Mouse (Mus musculus) adrenal gland, postnatal 14 days (tissue): Measurements from ENCODE around the gene Gm20388. TPM values are rescaled to one million over a fixed set of nuclear protein-coding genes. Genes with fewer than 3 reads are reported as not detected.

Experiments used
- DNase-seq: peaks from one replicate; pipeline ENCODE4 v3.0.0; 2021; ENCODE audit warnings: mixed read lengths
- total RNA-seq: library from RNA; stranded (reverse); gene quantifications from 2 replicates; pipeline ENCODE4 v1.2.3, GENCODE M21; 2021

Gm20388 gene
- total RNA-seq, 1 experiment from 2014 or later: 17.6 TPM

DNA sequence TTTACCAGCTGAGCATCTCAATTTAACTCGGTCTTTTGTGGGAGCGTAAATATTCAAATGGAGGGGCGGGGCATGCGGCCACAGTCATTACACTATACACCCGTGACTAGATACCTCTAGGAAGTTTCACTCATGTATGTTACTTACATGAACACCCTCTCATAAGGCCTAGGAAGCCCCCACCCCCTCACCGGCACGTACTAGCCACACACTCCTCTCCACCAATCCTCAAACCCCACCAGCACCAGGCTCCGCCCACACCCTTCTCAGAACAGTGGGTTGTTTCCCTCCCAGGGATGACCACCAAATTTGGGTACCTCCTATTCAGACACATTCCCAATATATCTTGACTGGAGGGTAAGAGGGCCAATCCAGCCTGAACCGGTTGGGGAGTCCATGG lies 696.8 kb downstream of the Gm20388 start:
- DNase-seq: no peak

DNA sequence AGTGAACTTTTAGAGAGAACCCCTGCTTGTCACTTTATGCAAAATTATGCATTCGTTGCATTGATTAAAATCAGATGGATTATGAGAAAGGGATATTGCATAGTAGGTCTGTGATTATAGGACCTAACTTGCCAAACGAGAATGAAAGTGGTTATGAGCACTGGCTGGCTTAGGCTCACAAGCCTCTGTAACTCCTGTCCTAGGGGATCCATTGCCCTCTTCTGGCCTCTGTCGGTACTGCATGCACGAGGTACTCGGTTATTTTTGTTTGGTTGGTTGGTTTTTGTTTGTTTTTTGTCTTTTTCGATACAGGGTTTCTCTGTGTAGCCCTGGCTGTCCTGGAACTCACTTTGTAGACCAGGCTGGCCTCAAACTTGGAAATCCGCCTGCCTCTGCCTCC lies 697.2 kb downstream of the Gm20388 start:
- DNase-seq: peak; percentile 82

DNA sequence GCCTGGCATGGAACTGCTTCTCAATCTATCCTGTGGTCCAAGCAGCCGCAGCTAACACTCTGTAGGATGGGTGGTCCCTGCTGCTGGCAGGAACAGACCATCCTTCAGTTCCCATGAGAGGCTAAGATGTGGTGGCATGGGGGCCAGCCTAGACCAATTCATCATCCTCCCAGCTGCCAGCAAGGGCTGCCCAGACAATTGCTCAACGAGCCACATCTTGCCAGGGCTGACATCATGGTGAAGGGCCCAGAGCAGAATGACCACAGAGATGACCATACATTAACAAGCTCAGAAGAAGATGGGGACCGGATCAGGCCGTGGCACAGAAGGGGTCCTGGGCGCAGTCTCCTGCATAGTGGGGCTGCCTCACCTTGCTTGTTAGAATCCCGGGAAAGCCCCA lies 700.2 kb downstream of the Gm20388 start:
- DNase-seq: no peak

DNA sequence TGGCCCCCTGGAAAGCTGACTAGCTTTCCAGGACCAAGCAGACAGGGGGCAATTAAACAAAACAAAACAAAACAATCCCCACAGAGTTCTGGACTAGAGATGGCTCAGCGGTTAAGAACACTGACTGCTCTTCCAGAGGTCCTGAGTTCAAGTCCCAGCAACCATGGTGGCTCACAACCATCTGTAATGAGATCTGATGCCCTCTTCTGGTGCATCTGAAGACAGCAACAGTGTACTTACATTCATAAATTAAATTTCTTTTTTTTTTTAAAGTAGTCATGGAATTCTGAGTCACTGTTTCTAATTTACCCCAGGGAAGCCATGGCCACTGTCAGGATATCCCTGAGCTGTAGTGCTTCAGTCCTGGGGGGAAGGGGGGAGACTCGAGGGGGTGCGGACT lies 703.9 kb downstream of the Gm20388 start:
- DNase-seq: no peak

DNA sequence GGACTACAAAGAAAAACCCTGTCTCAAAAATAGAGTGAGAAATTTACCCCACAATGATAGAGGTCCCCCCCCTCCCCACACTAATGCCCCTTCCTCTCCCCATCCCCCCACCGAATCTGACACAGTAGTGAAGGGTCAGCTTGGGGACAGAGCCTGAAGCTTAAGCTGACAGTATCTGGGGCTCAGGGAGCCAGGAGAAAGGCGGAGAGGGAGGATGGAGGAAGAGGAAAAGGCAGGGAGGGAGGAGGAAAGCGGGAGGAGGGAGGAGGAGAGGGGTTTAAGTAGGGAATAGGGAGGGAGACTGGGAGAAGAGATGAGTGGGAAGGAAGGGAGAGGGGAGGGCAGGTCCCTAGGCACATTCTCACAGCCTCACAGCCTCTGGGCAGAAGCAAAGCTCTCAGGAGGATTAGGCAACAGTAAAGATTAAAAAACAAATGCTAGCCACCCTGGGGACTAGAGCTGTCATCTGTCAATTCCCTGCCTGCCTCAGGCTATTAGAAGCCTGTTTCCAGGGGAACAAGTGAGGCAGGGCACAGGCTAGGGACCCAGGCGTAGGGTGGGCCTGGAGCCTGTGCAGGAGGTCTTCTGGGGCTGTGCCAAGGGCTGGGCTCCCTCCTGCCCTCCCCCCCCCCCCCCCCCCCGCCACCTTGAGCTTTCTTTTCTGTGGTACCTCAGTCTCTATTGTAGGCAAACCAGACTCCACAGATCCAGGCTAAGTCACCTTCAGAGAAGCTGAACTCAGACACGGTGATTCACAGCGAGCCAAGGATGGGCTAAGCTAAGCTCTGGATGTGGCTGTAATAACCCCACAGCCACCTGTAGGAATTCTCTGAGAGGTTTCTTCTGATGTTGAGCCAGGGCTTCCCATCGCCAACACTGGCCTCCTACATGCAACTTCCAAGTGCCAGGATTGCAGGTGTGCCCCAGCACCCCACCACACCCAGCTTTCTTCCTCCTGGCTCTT lies 706.3 kb downstream of the Gm20388 start:
- DNase-seq: no peak

DNA sequence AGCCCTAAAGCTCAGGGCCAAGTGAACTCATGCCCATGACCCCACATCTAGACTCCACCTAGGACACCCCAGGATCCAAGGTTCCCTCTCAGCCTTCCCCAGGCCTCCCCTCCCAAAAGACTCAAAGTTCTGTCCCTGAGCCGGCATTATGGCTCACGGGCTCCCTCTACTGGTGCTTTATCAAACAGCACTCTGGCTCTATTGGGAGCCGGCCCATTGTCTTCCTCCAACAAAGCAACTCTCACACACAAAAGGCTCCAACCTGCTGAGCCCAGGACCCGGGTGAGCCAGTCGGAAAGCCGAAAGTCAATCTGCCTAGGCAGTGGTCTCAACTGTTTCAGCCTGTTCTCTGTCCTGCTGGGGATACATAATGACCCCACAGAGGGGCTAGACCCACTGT lies 707.5 kb downstream of the Gm20388 start:
- peak; percentile 83 for DNase-seq

DNA sequence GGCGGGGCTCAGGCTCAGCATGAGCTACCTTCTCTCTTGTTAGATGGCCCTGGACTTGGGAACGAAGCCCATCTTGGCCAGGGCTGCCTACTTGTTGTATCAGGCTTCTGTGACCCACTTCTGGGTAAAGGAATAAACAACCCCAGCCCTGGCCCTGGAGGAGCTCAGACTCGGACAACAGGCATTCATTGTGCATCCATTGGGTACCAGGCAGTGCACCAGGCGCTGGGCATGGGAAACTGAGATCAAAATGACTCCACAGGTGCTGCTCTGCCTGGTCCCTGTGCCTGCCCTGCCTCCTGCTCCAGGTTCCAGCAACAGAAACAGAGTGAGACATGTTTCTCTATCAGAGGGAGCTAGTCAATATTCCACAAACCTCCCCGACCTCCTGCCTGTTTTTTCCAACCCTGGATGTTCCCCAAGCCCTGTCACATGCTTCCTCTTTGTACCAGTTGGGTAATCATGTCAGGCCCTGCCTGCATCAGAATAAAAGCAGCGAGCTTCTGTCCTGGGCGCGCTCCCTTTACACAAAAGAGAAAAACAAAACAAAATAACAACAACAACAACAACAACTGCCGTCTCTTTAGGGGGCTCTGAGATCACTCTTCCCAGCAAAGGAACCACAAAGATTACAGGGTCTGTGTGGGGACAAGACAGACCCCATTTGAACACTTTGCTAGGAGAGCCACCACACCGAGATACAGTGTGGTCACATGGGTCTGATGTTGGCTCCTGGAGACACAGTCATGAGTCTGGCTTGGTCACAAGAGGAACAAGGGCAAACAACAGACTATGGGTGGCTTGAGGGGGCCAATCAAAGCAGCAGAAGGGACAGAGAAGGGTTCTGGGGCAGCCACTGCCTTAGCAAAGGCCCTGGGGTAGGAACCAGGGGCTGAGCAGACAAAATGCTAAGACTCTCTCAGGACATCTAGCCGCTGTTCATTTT lies 708.9 kb downstream of the Gm20388 start:
- peak; percentile 52 for DNase-seq

DNA sequence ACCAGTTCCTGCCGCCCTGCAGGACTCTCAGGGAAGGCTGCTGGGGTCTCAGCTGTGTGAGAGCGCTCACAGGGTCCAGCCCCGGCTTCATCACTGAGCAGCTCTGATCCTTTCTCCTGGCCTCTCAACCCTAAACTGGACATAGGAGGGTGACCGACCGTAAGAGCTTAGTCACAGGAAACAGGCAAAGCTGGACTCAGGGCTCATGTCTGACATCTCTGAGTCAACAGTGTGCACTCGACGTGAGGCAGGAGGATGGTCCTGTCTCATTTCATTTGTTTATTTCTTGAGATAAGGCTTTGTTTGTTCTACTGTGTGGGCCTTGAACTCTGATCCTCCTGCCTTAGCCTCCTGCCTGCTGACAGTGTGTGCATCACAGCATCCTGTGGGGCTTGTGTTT lies 709.8 kb downstream of the Gm20388 start:
- no peak for DNase-seq

DNA sequence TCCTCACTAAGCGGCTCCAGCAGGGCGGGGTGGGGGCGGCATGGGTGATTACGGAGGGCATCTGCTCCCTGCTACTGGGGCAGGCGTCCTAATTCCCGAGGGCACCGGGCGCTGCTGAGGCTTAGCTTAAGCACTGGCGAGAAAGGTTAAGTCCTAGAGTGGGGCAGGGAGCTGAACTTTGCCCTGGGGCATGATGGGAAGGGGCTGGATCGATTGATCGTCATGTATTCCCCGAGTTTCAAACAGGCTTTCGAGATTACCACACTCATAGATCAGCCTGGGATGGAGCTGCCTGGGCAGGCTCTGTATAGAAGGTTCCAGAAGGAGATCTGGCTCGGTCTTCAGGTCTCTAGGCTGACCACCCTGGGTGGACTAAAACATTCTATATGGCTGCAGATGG lies 711.5 kb downstream of the Gm20388 start:
- DNase-seq: no peak

DNA sequence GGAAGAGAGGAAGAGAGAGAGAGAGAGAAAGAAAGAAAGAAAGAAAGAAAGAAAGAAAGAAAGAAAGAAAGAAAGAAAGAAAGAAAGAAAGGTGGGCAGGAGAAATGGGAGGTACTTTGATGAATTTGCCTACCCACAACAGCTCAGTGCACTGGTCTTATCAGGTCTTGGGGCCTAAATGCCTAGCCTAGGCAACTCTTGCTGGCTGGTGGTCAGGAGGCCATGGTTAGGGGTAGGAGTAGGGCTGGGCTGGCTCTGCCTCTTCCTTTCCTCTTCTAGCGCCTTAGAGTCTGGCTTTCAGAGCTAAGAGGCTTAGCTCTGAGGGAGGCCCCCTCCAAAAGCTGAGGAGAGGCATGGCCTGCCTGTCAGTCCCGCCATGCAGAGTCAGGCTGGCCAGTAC lies 713.0 kb downstream of the Gm20388 start:
- no peak for DNase-seq

DNA sequence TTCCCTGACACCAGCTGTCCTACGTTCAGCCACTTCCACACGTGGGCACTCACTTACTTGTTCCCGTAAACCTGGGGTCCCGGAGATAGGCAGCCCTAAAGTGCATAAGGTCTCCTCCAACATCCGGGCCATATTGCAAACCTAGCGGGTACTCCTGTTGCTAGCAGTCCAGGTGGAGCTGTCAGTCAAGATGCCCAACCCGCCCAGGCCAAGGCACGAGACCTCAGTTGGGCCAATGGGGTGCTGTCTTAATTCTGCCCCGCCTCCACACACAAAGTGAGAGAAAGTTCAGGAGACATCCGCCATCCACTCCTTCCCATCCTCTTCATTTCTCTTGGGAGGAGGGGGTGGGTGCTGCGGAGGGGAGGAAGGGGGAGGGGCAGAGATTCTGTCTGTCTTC lies 715.8 kb downstream of the Gm20388 start:
- no peak for DNase-seq

DNA sequence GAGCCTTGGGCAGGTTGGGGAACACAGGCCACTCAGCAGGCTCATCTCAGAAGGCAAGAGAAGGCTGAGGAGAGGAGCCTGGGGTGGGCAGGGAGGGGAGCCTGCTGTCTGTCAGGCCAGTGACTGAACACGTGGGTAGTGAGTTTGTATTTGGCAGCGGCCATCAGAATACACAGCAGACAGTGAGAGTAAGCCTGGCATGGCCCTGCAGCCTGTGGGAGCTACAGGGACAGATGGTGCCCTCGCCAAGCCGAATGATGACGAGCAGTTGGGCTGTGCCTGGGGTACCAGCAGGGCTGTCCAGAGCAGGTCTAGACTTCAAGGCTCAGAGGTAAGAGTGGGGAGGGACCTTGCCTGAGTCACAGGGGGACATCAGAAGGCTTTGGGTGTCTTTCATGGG lies 716.7 kb downstream of the Gm20388 start:
- DNase-seq: no peak

DNA sequence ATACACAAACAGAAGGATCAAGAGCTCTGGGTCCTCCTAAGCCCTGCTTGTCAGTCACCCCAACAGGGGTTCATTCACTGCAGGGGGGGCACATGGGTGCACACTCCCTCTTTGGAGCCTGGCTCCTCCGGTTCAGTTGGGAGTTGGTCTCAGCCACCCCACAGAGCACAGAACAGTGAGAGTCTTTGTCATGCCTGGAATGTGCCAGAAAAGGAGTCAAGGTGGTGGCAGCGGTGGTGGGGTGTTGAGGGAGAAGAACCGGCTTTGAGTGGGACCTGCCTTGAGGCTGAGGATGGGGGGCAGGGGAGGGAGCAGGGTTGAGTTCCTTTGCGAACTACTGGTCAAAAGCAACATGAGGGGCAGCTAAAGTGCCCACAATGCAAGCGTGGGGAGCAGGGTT lies 719.4 kb downstream of the Gm20388 start:
- DNase-seq: no peak

DNA sequence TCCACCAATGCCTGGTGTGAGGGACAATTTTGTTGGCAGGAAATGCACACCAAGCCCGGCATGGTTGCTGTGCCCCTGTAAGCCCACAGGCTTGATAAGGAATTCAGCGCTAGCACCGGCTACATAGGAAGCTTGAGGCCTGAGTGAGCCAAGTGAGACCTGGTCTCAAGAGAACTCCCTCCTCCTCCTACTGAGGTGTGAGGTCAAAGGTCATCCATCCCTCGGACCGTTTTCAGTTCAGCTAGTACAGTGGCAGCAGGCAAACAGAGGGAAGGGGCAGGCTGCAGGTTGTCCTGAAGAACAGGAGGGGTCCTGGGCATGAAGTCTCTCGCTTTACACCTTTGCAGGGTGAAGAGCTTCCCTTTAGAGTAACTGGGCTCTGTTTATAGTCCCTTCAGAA lies 720.2 kb downstream of the Gm20388 start:
- no peak for DNase-seq

DNA sequence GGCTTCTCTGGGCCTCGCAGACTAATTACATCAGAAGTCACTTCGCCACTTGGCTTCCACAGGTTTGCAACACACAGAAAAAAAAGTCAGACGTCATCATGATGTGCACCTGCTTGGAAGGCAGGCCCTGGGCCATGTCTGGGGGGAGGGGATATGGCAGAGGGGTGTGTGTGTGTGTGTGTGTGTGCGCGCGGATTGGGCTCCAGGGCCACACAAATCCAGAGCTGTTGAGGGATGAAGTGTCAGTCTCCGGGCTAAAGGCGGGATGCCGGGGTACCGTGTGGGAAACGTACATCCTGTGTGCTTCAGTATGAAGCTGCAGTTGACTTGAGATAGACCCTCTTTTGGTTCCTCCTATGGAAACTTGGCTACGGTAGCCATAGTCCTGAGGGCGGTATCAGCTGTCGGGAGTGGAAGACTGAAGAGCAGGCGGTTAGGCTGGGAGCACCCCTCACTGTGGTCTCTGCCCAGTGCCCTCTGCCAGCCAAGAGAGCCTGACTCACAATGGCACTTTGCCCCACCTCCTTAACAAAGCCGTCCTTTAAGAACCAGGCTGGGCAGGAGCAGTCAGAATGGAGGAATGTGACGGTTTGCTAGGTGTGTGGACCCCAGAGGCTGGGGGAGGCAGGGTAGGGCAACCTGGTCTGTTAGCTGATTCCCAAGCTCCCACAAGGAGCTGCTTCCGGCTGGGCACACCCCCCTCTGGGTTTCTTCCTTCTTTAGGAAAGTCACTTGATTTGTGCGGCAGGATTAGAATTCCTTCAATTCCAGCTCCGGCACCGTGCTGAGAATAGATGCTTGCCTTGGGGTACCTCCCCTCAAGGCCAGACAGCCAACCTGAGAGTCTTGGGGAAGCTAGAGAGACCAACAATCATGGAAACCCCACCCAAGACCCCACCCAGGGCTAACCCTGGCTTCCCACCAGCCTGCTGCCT lies 721.1 kb downstream of the Gm20388 start:
- no peak for DNase-seq

DNA sequence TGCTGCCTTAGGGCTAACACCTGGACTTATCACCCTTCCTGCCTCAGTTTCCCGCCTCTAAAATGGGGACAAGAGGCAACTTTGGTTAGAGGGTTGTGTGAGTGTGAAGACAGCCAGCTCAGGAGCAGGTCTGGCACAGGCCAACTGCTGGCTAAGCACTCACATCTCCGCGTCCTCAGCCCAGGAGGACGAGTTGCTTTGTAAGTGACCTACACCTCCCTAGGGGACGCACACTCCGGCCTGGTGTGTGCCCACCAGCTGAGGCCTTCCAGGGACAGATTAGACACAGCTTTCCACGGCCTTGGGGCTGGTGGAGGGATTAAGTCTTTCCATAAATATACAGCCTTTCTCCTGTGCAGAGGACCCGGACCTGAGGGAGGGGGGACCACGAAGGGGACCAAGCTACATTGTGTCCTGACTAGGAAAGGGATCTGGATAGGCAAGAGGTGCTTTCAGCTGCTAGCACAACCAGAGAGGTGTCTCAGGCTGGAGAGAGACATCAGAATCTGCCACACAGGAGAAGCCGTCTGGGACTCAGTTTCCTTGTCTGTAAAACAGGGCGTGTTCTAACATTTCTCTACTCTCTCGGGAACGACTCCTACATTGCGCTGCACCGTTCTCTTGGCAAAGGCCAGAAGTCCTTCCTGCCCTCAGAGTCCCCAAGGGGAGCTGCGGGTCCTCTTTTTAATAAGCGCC lies 722.5 kb downstream of the Gm20388 start:
- DNase-seq: peak; percentile 66

DNA sequence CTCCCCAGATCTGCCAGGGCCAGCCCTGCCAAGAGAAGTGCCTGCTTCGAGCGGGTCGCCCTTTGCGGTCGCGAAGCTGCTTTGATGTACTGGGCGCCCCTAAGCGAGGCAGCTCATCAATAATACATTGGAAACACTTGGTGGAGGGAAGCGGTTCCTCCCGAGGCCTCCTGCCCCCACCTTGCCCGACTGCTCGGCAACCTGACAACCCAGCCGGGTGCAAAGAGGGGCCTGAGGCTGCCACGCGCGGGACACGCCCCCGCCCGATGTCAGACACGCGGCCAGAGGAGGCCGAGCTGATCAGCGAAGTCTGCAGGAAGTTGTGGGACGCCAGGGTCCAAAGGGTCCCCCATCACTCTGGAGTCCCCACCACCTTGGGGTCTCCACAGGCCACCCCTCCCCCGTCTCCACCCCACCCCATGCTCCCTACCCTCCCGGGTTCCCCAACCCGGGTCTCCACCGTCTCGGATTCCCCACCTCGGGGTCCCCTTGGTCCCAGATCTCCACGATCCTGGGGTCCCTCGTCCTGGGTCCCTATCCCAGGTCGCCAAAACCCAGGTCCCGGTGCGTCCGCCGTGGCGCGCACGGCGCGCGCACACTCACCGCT lies 723.1 kb downstream of the Gm20388 start:
- DNase-seq: peak; percentile 67

DNA sequence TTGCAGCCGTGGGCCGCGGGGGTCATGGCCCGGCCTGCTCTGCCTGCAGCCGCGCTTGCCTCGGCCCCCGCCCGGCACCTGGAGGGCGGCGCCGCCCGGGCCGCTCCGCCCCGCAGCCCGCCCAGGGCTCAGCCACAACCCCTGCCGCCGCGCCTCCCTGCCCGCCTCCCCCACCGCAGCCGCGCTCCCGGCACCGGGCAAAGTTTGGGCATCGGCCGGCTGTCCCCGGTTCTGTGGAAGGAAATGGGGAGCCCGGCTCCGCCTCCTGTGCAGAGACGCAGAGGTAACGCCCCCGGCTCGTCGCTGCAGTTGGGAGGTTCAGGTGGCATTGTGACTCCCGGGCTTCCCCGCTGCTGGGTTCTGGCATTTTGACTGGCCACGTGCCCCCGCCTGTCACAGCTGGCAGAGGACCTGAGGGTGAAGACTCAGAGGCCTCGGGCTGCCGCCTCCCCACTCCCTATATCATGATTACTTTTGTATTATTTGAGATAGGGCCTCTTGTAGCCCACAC lies 723.7 kb downstream of the Gm20388 start:
- peak; percentile 87 for DNase-seq

DNA sequence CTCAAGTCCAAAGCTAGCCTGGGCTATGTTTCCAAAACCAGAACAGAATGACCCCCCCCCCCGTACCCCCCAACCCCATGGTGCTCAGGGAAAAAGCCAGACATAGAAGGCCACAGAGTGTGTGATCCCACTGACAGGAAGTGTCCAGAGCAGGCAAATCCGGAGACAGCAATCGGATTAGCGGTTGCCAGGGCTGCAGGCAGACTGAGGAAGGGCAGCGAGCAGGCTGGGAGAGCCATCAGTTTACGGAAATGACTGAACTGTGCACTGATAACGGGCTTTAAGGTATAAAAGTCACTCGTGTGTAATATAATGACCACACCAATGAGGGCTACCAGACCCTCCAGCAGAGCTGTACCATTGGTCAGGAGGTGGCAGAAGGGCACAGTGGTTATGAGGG lies 730.6 kb downstream of the Gm20388 start:
- no peak for DNase-seq

DNA sequence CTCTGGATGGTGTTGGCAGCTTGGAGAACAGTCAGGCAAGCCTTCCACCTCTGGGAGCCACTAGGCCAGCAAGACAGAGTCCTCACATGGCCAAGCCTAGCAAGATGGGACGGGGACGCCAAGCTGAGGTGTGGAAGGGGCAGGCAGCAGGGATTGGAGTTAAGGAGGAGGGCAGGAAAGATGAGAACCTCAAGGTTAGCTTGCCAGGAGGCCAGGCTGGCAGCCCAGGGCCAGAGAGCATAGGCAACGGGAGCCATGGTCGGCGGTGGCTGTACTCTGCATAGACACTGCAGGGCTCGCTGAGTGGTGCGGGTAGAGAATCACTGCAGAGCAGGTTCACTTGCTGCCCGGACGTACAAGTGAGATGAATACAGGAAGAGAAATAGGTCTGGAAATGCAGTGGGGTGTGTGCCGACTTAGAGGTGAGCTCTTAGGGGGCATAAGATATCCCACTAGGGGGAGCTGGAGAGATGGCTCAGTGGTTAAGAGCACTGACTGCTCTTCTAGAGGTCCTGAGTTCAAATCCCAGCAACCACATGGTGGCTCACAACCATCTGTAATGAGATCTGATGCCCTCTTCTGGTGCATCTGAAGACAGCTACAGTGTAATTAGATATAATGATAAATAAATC lies 731.5 kb downstream of the Gm20388 start:
- no peak for DNase-seq
